Mouse (Mus musculus) frontal cortex, adult 2 months (tissue): ENCODE measurements at regions not wholly inside any gene's neighbourhood (a gene's known extent, or its start where the extent isn't known, plus 50 kb on each side); places are given as distances from the start of the nearest gene placed in this dataset.
A peak's percentile ranks its signal among the peaks of the same experiment; 100 is the strongest.

Experiments used
- DNase-seq, 2 experiments: peaks; one replicate each; pipeline ENCODE4 v3.0.0; 2022; ENCODE audit warnings: low spot score in 1 of 2; ENCODE audit errors: extremely low spot score in 1 of 2

GRCm38 (mm10) chr3:35475326-35475725 is 278.6 kb upstream of the Atp11b start:
- DNase-seq = no peak

GRCm38 (mm10) chr3:35480714-35481695 is 272.9 kb upstream of the Atp11b start:
- no peak for DNase-seq

- peak in 1 of 2 experiments; percentile 19 for DNase-seq
These were observed 272.1 kb upstream of the Atp11b start for GRCm38 (mm10) chr3:35481841-35482240.

GRCm38 (mm10) chr3:35482296-35482695 is 271.6 kb upstream of the Atp11b start:
- peak; percentile 66 to 92 for DNase-seq

- no peak for DNase-seq
These were observed 271.1 kb upstream of the Atp11b start for GRCm38 (mm10) chr3:35482759-35483158.

- no peak for DNase-seq
These were observed 257.7 kb upstream of the Atp11b start for GRCm38 (mm10) chr3:35496027-35496824.

- no peak for DNase-seq
These were observed 243.6 kb upstream of the Atp11b start for GRCm38 (mm10) chr3:35510314-35510713.

- DNase-seq = no peak
These were observed 237.4 kb upstream of the Atp11b start for GRCm38 (mm10) chr3:35516517-35516916.

GRCm38 (mm10) chr3:35520131-35520530 is 233.8 kb upstream of the Atp11b start:
- DNase-seq = peak in 1 of 2 experiments; percentile 9

GRCm38 (mm10) chr3:35547696-35548095 is 206.2 kb upstream of the Atp11b start:
- no peak for DNase-seq

- peak in 1 of 2 experiments; percentile 12 for DNase-seq
These were observed 202.1 kb upstream of the Atp11b start for GRCm38 (mm10) chr3:35551791-35552190.

- DNase-seq = peak; percentile 1 to 8
These were observed 193.5 kb upstream of the Atp11b start for GRCm38 (mm10) chr3:35560425-35560824.

GRCm38 (mm10) chr3:35574402-35574801 is 179.5 kb upstream of the Atp11b start:
- peak; percentile 36 to 84 for DNase-seq
